Mouse (Mus musculus) liver, embryonic 11.5 days (tissue): ENCODE data around the gene Gm36028. TPM values are rescaled to one million over a fixed set of nuclear protein-coding genes. Genes with fewer than 3 reads are reported as not detected.

Experiments used
- polyA plus RNA-seq: library from polyadenylated mRNA; unstranded; fragments of >200 nt; fragmentation: Nextera tagmentation; extraction: Ambion mirVana; gene quantifications from 2 replicates; pipeline ENCODE4 v1.2.1, GENCODE M21; 2014

Gene Gm36028
- polyA plus RNA-seq, 1 experiment from 2014 or later = 0.36 TPM

Other genes starting within 250 kb of the Gm36028 start
- gene Ndufb4, start 206.7 kb downstream of the Gm36028 start, polyA plus RNA-seq = 67.6 and 72.2 TPM in 2 replicates
- gene Fstl1, start 84.3 kb downstream of the Gm36028 start, polyA plus RNA-seq = 107 and 118 TPM in 2 replicates
- gene Lrrc58, start 7.2 kb upstream of the Gm36028 start, polyA plus RNA-seq = 35.9 and 36.2 TPM in 2 replicates
- gene Gpr156, start 55.4 kb upstream of the Gm36028 start, polyA plus RNA-seq = 0.08 TPM in 1 of 2 replicates, not detected in the other
- 28.2 and 29.6 TPM in 2 replicates for gene Gsk3b, start 227.9 kb upstream of the Gm36028 start, polyA plus RNA-seq